Mouse (Mus musculus) midbrain, embryonic 15.5 days (tissue): ENCODE data around the gene Ugt1a8. TPM values are rescaled to one million over a fixed set of nuclear protein-coding genes. Genes with fewer than 3 reads are reported as not detected.

ENCODE experiments used
- ATAC-seq: fragments of 200-750 bp; cut with Nextera tagmentation; replicated peaks from 2 replicates; pipeline ENCODE4 v1.8.0; 2017; ENCODE audit warnings: moderate TSS enrichment
- H3K27ac ChIP-seq: fragments of 300-500 bp; sonication (generic); 2 replicates; pipeline ENCODE4 v1.5.1; 2015; ENCODE audit warnings: mild to moderate bottlenecking, inconsistent platforms
- H3K27me3 ChIP-seq: fragments of 300-500 bp; sonication (generic); replicated peaks from 2 replicates; pipeline ENCODE4 v1.6.1; 2015; ENCODE audit warnings: inconsistent platforms
- H3K36me3 ChIP-seq: fragments of 300-500 bp; sonication (generic); replicated peaks from 2 replicates; pipeline ENCODE4 v1.6.1; 2015; ENCODE audit warnings: inconsistent platforms
- H3K4me1 ChIP-seq: fragments of 300-500 bp; sonication (generic); 2 replicates; pipeline ENCODE4 v1.6.1; 2015; ENCODE audit warnings: inconsistent platforms
- H3K4me2 ChIP-seq: fragments of 300-500 bp; sonication (generic); 2 replicates; pipeline ENCODE4 v1.6.1; 2015; ENCODE audit warnings: inconsistent platforms, mild to moderate bottlenecking, moderate library complexity
- H3K4me3 ChIP-seq: fragments of 300-500 bp; sonication (generic); 2 replicates; pipeline ENCODE4 v1.5.1; 2015; ENCODE audit warnings: mild to moderate bottlenecking, inconsistent platforms
- H3K9ac ChIP-seq: fragments of 300-500 bp; sonication (generic); 2 replicates; pipeline ENCODE4 v1.6.1; 2015; ENCODE audit warnings: mild to moderate bottlenecking, inconsistent platforms
- H3K9me3 ChIP-seq: fragments of 300-500 bp; sonication (generic); 2 replicates; pipeline ENCODE4 v1.6.1; 2016; ENCODE audit warnings: inconsistent platforms
- WGBS: fragments of 180-500 bp; shearing (Covaris S2); methylation state at CpG from one replicate; pipeline ENCODE4 v1.1.7; 2015; ENCODE audit warnings: mixed read lengths; 5-methylcytosine and 5-hydroxymethylcytosine counted together
- polyA plus RNA-seq: library from polyadenylated mRNA; unstranded; fragments of >200 nt; fragmentation: Nextera tagmentation; extraction: Ambion mirVana; gene quantifications from 2 replicates; pipeline ENCODE4 v1.2.1, GENCODE M21; 2015

Ugt1a8 gene
- polyA plus RNA-seq, 1 experiment from 2014 or later = not detected

GRCm38 (mm10) chr1:88206843-88207479 is 119.3 kb downstream of the Ugt1a8 start:
- 82% methylated on average over 2 of the region's 2 CpGs for WGBS

GRCm38 (mm10) chr1:88211812-88212211 is 124.2 kb downstream of the Ugt1a8 start, which contains the start of gene Ugt1a1:
Gene Ugt1a1, plus strand, starts transcription at chr1:88211959.
- Histone ChIP-seq H3K27me3 (no peaks in the 10 kb centered on the region), H3K9me3 (peaks cover 52% of the 10 kb centered on the region), H3K27ac (no peak within 1 kb of the TSS), H3K4me3 (no peak within 1 kb of the TSS), H3K36me3 (no peaks in the 10 kb centered on the region), H3K9ac (no peak within 1 kb of the TSS), H3K4me1 (no peaks in the 10 kb centered on the region), H3K4me2 (no peak within 1 kb of the TSS)
- ATAC-seq = 0 out of 2 replicates have a peak, but pooled peaks have one; percentile 25
- WGBS = 70% methylated on average over 8 of the region's 8 CpGs

More at GRCm38 (mm10) chr1:88206843-88207479, 119.3 kb downstream of the Ugt1a8 start:
- Histone ChIP-seq H3K9ac (no peak overlapping the region), H3K36me3 (no peaks in the 10 kb centered on the region), H3K4me2 (no peak overlapping the region), H3K27me3 (no peaks in the 10 kb centered on the region), H3K9me3 (peaks cover 8% of the 10 kb centered on the region), H3K4me3 (no peak overlapping the region), H3K27ac (no peak overlapping the region), H3K4me1 (peaks cover 10% of the 10 kb centered on the region)
- ATAC-seq = no peak

- Histone ChIP-seq H3K9me3 (peaks cover 59% of the 10 kb centered on the region), H3K4me2 (no peak overlapping the region), H3K27ac (no peak overlapping the region), H3K4me1 (no peaks in the 10 kb centered on the region), H3K27me3 (no peaks in the 10 kb centered on the region), H3K36me3 (no peaks in the 10 kb centered on the region), H3K9ac (no peak overlapping the region), H3K4me3 (no peak overlapping the region)
- WGBS = 61% methylated on average over 8 of the region's 8 CpGs
- 0 out of 2 replicates have a peak, but pooled peaks have one; percentile 12 for ATAC-seq
Measured at GRCm38 (mm10) chr1:88212341-88213045, 124.9 kb downstream of the Ugt1a8 start.

- no peak for ATAC-seq
- WGBS = 77% methylated on average over 1 of the region's 1 CpGs
Measured at GRCm38 (mm10) chr1:88213061-88213460, 125.4 kb downstream of the Ugt1a8 start.

GRCm38 (mm10) chr1:88213766-88214461 is 126.3 kb downstream of the Ugt1a8 start:
- Histone ChIP-seq H3K9ac (no peak overlapping the region), H3K36me3 (no peaks in the 10 kb centered on the region), H3K4me1 (no peaks in the 10 kb centered on the region), H3K4me3 (no peak overlapping the region), H3K27ac (no peak overlapping the region), H3K27me3 (no peaks in the 10 kb centered on the region), H3K4me2 (no peak overlapping the region), H3K9me3 (peaks cover 61% of the 10 kb centered on the region)
- WGBS = 83% methylated on average over 2 of the region's 2 CpGs
- ATAC-seq = no peak

More at GRCm38 (mm10) chr1:88213061-88213460, 125.4 kb downstream of the Ugt1a8 start:
- H3K4me2 ChIP-seq = no peak overlapping the region
- H3K27me3 ChIP-seq = no peaks in the 10 kb centered on the region
- no peak overlapping the region for H3K9ac ChIP-seq
- peaks cover 61% of the 10 kb centered on the region for H3K9me3 ChIP-seq
- no peak overlapping the region for H3K27ac ChIP-seq
- H3K4me3 ChIP-seq = no peak overlapping the region
- no peaks in the 10 kb centered on the region for H3K4me1 ChIP-seq
- H3K36me3 ChIP-seq = no peaks in the 10 kb centered on the region

- Histone ChIP-seq H3K4me2 (no peak overlapping the region), H3K4me3 (no peak overlapping the region), H3K9ac (no peak overlapping the region), H3K27ac (no peak overlapping the region), H3K4me1 (no peaks in the 10 kb centered on the region), H3K27me3 (no peaks in the 10 kb centered on the region), H3K9me3 (peaks cover 61% of the 10 kb centered on the region), H3K36me3 (no peaks in the 10 kb centered on the region)
- 79% methylated on average over 2 of the region's 2 CpGs for WGBS
- no peak for ATAC-seq
Measured at GRCm38 (mm10) chr1:88214462-88214952, 126.9 kb downstream of the Ugt1a8 start.

GRCm38 (mm10) chr1:88215466-88216380 is 128.1 kb downstream of the Ugt1a8 start:
- no peak for ATAC-seq
- Histone ChIP-seq H3K4me1 (no peaks in the 10 kb centered on the region), H3K9me3 (peaks cover 61% of the 10 kb centered on the region), H3K4me3 (no peak overlapping the region), H3K27ac (no peak overlapping the region), H3K9ac (no peak overlapping the region), H3K4me2 (no peak overlapping the region), H3K27me3 (no peaks in the 10 kb centered on the region), H3K36me3 (no peaks in the 10 kb centered on the region)
- 73% methylated on average over 10 of the region's 10 CpGs for WGBS

- H3K27ac ChIP-seq = no peak overlapping the region
- ATAC-seq = no peak
- H3K4me2 ChIP-seq = no peak overlapping the region
- no peaks in the 10 kb centered on the region for H3K36me3 ChIP-seq
- no peak overlapping the region for H3K9ac ChIP-seq
- H3K27me3 ChIP-seq = no peaks in the 10 kb centered on the region
- WGBS = 51% methylated on average over 2 of the region's 2 CpGs
- H3K4me1 ChIP-seq = no peaks in the 10 kb centered on the region
- no peak overlapping the region for H3K4me3 ChIP-seq
- peaks cover 58% of the 10 kb centered on the region for H3K9me3 ChIP-seq
Measured at GRCm38 (mm10) chr1:88216551-88216950, 128.9 kb downstream of the Ugt1a8 start.

- 61% methylated on average over 2 of the region's 2 CpGs for WGBS
- H3K27me3 ChIP-seq = no peaks in the 10 kb centered on the region
- no peak overlapping the region for H3K4me2 ChIP-seq
- no peak overlapping the region for H3K9ac ChIP-seq
- H3K27ac ChIP-seq = no peak overlapping the region
- no peak overlapping the region for H3K4me3 ChIP-seq
- peaks cover 54% of the 10 kb centered on the region for H3K9me3 ChIP-seq
- no peak for ATAC-seq
- no peaks in the 10 kb centered on the region for H3K36me3 ChIP-seq
- H3K4me1 ChIP-seq = no peaks in the 10 kb centered on the region
Measured at GRCm38 (mm10) chr1:88217144-88217543, 129.5 kb downstream of the Ugt1a8 start.

GRCm38 (mm10) chr1:88217576-88217975 is 130.0 kb downstream of the Ugt1a8 start:
- ATAC-seq = no peak
- Histone ChIP-seq H3K4me2 (no peak overlapping the region), H3K9me3 (peaks cover 52% of the 10 kb centered on the region), H3K4me1 (no peaks in the 10 kb centered on the region), H3K4me3 (no peak overlapping the region), H3K36me3 (no peaks in the 10 kb centered on the region), H3K27ac (no peak overlapping the region), H3K27me3 (no peaks in the 10 kb centered on the region), H3K9ac (no peak overlapping the region)
- WGBS = 43% methylated on average over 3 of the region's 3 CpGs

- WGBS = 75% methylated on average over 9 of the region's 9 CpGs
- Histone ChIP-seq H3K27ac (no peak overlapping the region), H3K9ac (no peak overlapping the region), H3K27me3 (no peaks in the 10 kb centered on the region), H3K4me3 (no peak overlapping the region), H3K4me2 (no peak overlapping the region), H3K9me3 (peaks cover 47% of the 10 kb centered on the region), H3K36me3 (no peaks in the 10 kb centered on the region), H3K4me1 (no peaks in the 10 kb centered on the region)
- no peak for ATAC-seq
Measured at GRCm38 (mm10) chr1:88218051-88218450, 130.4 kb downstream of the Ugt1a8 start.
